Mouse (Mus musculus): ENCODE measurements around the gene Gm8765. TPM values are rescaled to one million over a fixed set of nuclear protein-coding genes. Genes with fewer than 3 reads are reported as not detected.
"Not testable (repeated sequence)": the region's sequence is repeated elsewhere in the genome, so short reads cannot be mapped to it uniquely, and the experiment has no call there.

Gm8765 gene
- not detected for total RNA-seq (2021)
- long read RNA-seq, experiment 1 = 0 reads
- long read RNA-seq, experiment 2 = 0 reads

GRCm38 (mm10) chr13:50698012-50698411, at the start of gene Gm8765:
Gm8765 (plus strand) TSS chr13:50698312.
- intact Hi-C loops (cut with DNase I); DNase-seq: not testable (repeated sequence)

- intact Hi-C loops (cut with DNase I); DNase-seq: not testable (repeated sequence)
These were observed 49.3 kb upstream of the Gm8765 start for GRCm38 (mm10) chr13:50648771-50649170.

DNA sequence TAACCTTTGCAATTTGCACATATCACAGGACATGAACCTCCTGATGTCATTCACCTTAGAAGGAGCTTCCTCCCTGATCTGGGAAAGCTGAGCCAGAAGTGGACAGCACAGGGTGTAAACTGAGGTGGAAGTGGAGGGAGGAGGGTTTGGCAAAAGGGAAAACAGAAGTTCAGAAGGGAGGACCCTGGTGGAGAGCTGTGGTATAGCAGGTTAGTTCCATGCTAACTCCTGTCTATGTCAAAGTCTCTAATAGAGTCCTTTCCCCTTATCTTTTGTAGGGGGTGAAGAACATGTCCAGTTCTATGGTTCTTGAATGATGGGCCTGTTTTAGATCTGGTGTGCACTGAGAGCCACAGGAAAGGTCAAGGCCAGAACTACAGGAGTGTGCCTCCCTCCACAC, 52.2 kb downstream of the Gm8765 start:
- DNase-seq; intact Hi-C loops (cut with DNase I): not testable (repeated sequence)

DNA sequence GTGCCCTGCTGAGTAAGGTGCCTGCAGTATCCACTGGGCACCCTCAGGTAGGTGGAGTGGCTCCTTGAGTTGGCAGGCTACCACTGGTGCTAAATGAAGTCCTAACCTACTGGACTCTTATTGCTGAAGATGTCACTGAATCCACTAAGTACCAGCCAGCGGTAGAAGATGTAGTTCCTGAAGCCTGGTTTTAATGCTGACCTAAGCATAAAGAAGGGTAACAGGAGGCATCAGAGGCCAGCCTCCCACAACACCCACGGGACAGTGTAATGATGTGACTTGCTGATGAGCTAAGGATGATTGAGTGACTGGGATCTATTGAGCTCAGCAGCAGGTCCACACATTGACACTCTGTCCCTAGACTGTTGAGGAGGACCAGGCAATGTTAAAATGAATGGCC, 53.6 kb downstream of the Gm8765 start:
- DNase-seq = no peak
- intact Hi-C loops (cut with DNase I) = no loop called here

DNA sequence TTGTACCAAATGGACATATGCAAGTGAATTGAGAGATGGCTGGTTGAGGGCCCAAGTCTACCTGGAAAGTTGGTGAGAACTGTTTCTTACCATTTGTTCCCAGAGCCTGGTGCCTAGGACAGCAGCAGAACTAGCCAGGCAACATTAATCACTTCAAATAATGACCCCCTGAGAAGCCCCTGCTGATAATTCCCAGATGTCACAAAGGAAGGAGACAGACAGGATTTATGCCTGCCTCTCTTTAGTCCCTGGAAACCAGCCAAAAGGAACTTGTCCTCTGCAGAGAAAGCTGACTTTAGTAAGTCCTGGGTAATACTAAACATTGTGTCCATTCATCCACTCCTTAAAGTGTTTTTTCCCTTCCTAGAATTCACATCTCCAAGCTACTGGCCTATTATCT, 54.8 kb downstream of the Gm8765 start:
- intact Hi-C loops (cut with DNase I); DNase-seq: not testable (repeated sequence)

Small RNA genes lying within 50 kb of the gene (microRNA-seq; reads per million reads assigned to microRNA genes)
- 0 reads per million in 2 experiments for gene Gm23952

Other genes with a start within 250 kb of the Gm8765 start
- gene Nutm2, start 231.0 kb upstream of the Gm8765 start, total RNA-seq (2021) = not detected
- not detected for gene Gm904, start 55.1 kb upstream of the Gm8765 start, total RNA-seq (2021)

Data from heart, postnatal 14 days (tissue).